In genomic region chr13:98531976-98532375, GRCm38 (mm10) we compare ENCODE assay signal across 17 mouse cellular contexts.
"Had no signal": no experiment of that assay in that cellular context is flagged by ENCODE, and none has a peak within 500 bp of the region (broad histone marks: within the 10 kb centered on the region; RNA-seq: fewer than 3 reads in every experiment).

No protein-coding gene starts in this region.

- ATAC-seq: midbrain, embryonic 16.5 days had no signal

- H3K9ac ChIP-seq: lung, embryonic 14.5 days; midbrain, embryonic 12.5 days; neural tube, embryonic 13.5 days; neural tube, embryonic 15.5 days had no signal

- H3K4me2 ChIP-seq: lung, embryonic 14.5 days; midbrain, embryonic 12.5 days; neural tube, embryonic 13.5 days; neural tube, embryonic 15.5 days had no signal

- H3K36me3 ChIP-seq: midbrain, embryonic 12.5 days; neural tube, embryonic 13.5 days; neural tube, embryonic 15.5 days had no signal

- H3K4me3 ChIP-seq: midbrain, embryonic 12.5 days; myocyte; neural tube, embryonic 13.5 days; neural tube, embryonic 15.5 days had no signal

- H3K27ac ChIP-seq: midbrain, embryonic 12.5 days; neural tube, embryonic 13.5 days; neural tube, embryonic 15.5 days had no signal

- DNase-seq: lung, adult 18-20 months; lung, embryonic 14.5 days; lung, postnatal 10 days; lung, postnatal 4 days; midbrain, embryonic 14.5 days; right cerebral cortex, adult 18-20 months; right cerebral cortex, postnatal 25 days; right cerebral cortex, postnatal 4 days; spleen, adult 18-20 months; thymus, adult 18-20 months; thymus, postnatal 14 days; thymus, postnatal 36 days had no signal
